Mouse (Mus musculus): ENCODE data around the gene Traf3ip3.

Gene Traf3ip3

GRCm38 (mm10) chr1:193220408-193220807 is 18.9 kb upstream of the Traf3ip3 start:
- POLR2A ChIA-PET = interaction anchor here in 1 of 4 experiments (0.6 kb wide), 1 partner anchor 46 kb away, joined by 3 read pairs; no protein-coding TSS in a partner anchor

GRCm38 (mm10) chr1:193216000-193216399 is 14.5 kb upstream of the Traf3ip3 start:
- ChIA-PET POLR2A (no interaction called here), CTCF (no interaction called here)

More at GRCm38 (mm10) chr1:193220408-193220807, 18.9 kb upstream of the Traf3ip3 start:
- CTCF ChIA-PET = interaction anchor here in 1 of 4 experiments (0.7 kb wide), 1 partner anchor 156 kb away, joined by 3 read pairs; no protein-coding TSS in a partner anchor

- CTCF ChIA-PET = interaction anchor here in 1 of 4 experiments (0.6 kb wide), 1 partner anchor 121 kb away, joined by 3 read pairs; no protein-coding TSS in a partner anchor
Observed at GRCm38 (mm10) chr1:193214053-193214452, 12.6 kb upstream of the Traf3ip3 start.

GRCm38 (mm10) chr1:193211371-193211770 is 9.9 kb upstream of the Traf3ip3 start:
- ChIA-PET CTCF (interaction anchor here in 1 of 4 experiments (0.6 to 1.0 kb wide), 2 partner anchors 41 to 165 kb away, joined by 3 read pairs; no protein-coding TSS in a partner anchor), POLR2A (interaction anchor here in 1 of 4 experiments (0.6 kb wide), 1 partner anchor 65 kb away, joined by 3 read pairs; no protein-coding TSS in a partner anchor)

More at GRCm38 (mm10) chr1:193214053-193214452, 12.6 kb upstream of the Traf3ip3 start:
- POLR2A ChIA-PET = interaction anchor here in 1 of 4 experiments (0.5 kb wide), 1 partner anchor 109 kb away, joined by 3 read pairs; no protein-coding TSS in a partner anchor

GRCm38 (mm10) chr1:193208178-193208577 is 6.7 kb upstream of the Traf3ip3 start:
- POLR2A ChIA-PET = no interaction called here

GRCm38 (mm10) chr1:193207503-193207902 is 6.0 kb upstream of the Traf3ip3 start, which contains the start of gene Lamb3:
Lamb3 (plus strand) TSS chr1:193207699.
- ChIA-PET CTCF (interaction anchor here in 2 of 4 experiments (0.7 to 1.1 kb wide), 3 partner anchors 12 to 169 kb away, joined by 3 read pairs; no protein-coding TSS in a partner anchor), POLR2A (interaction anchor here in 1 of 4 experiments (0.6 kb wide), 1 partner anchor 172 kb away, joined by 3 read pairs; the partner anchor contains the start of gene Syt14)

More at GRCm38 (mm10) chr1:193208178-193208577, 6.7 kb upstream of the Traf3ip3 start:
- CTCF ChIA-PET = interaction anchor here in 1 of 4 experiments (0.7 kb wide), 1 partner anchor 116 kb away, joined by 5 read pairs; no protein-coding TSS in a partner anchor

- ChIA-PET CTCF (interaction anchor here in 3 of 4 experiments (0.6 to 0.9 kb wide), 3 partner anchors 75 to 442 kb away, joined by 3 to 11 read pairs (median 4); partner anchors contain the start of gene Diexf (in 1 of the 3)), POLR2A (no interaction called here)
Observed at GRCm38 (mm10) chr1:193205431-193205830, 3.9 kb upstream of the Traf3ip3 start.

- ChIA-PET CTCF (interaction anchor here in 1 of 4 experiments (1.5 kb wide), 1 partner anchor 120 kb away, joined by 5 read pairs; no protein-coding TSS in a partner anchor), POLR2A (interaction anchor here in 1 of 4 experiments (1.4 kb wide), 1 partner anchor 30 kb away, joined by 3 read pairs; no protein-coding TSS in a partner anchor)
Observed at GRCm38 (mm10) chr1:193203821-193204220, 2.3 kb upstream of the Traf3ip3 start.

GRCm38 (mm10) chr1:193200640-193201382 is 692 bp downstream of the Traf3ip3 start:
- POLR2A ChIA-PET = no interaction called here
- CTCF ChIA-PET = no interaction called here

GRCm38 (mm10) chr1:193198312-193198711 is 3.2 kb downstream of the Traf3ip3 start:
- ChIA-PET CTCF (no interaction called here), POLR2A (interaction anchor here in 1 of 4 experiments (1.2 to 1.5 kb wide), 2 partner anchors 9 to 24 kb away, joined by 3 to 4 read pairs; no protein-coding TSS in a partner anchor)

GRCm38 (mm10) chr1:193197494-193198205 is 3.9 kb downstream of the Traf3ip3 start:
- POLR2A ChIA-PET = interaction anchor here in 1 of 4 experiments (1.2 to 1.5 kb wide), 2 partner anchors 8 to 23 kb away, joined by 3 to 4 read pairs; no protein-coding TSS in a partner anchor
- CTCF ChIA-PET = no interaction called here

- CTCF ChIA-PET = interaction anchor here in 1 of 4 experiments (0.6 kb wide), 1 partner anchor 12 kb away, joined by 3 read pairs; the partner anchor contains the start of gene Lamb3
- POLR2A ChIA-PET = interaction anchor here in 2 of 4 experiments (0.6 to 0.7 kb wide), 2 partner anchors 30 to 31 kb away, joined by 3 to 5 read pairs; no protein-coding TSS in a partner anchor
Observed at GRCm38 (mm10) chr1:193195169-193195810, 6.2 kb downstream of the Traf3ip3 start.

GRCm38 (mm10) chr1:193194416-193195140 is 6.9 kb downstream of the Traf3ip3 start:
- POLR2A ChIA-PET = interaction anchor here in 3 of 4 experiments (0.6 to 0.7 kb wide), 5 partner anchors 30 to 214 kb away, joined by 3 to 5 read pairs (median 3); no protein-coding TSS in a partner anchor
- CTCF ChIA-PET = no interaction called here

GRCm38 (mm10) chr1:193191675-193192283 is 9.7 kb downstream of the Traf3ip3 start:
- CTCF ChIA-PET = no interaction called here
- POLR2A ChIA-PET = interaction anchor here in 1 of 4 experiments (0.6 kb wide), 1 partner anchor 338 kb away, joined by 4 read pairs; no protein-coding TSS in a partner anchor

GRCm38 (mm10) chr1:193189771-193190170 is 11.7 kb downstream of the Traf3ip3 start:
- ChIA-PET POLR2A (interaction anchor here in 2 of 4 experiments (1.3 to 1.7 kb wide), 3 partner anchors 8 to 444 kb away, joined by 3 to 7 read pairs (median 4); no protein-coding TSS in a partner anchor), CTCF (interaction anchor here in 2 of 4 experiments (1.0 to 1.2 kb wide), 2 partner anchors 187 to 193 kb away, joined by 3 read pairs; no protein-coding TSS in a partner anchor)

GRCm38 (mm10) chr1:193189151-193189621 is 12.3 kb downstream of the Traf3ip3 start:
- ChIA-PET CTCF (no interaction called here), POLR2A (interaction anchor here in 2 of 4 experiments (0.8 to 1.7 kb wide), 4 partner anchors 9 to 29 kb away, joined by 3 to 7 read pairs (median 4); no protein-coding TSS in a partner anchor)

Measured in embryonic stem cell, embryonic (primary cell).